Mouse (Mus musculus) testis, postnatal 14 days (tissue): Measurements from ENCODE around the gene 2310034G01Rik.

Source experiments
- DNase-seq: peaks from one replicate; pipeline ENCODE4 v3.0.0; 2021; ENCODE audit warnings: low spot score

2310034G01Rik gene

GRCm38 (mm10) chr19:46300294-46301045 is 49.6 kb downstream of the 2310034G01Rik start:
- DNase-seq: no peak
